Mouse (Mus musculus): ENCODE results near the gene Strn. TPM values are rescaled to one million over a fixed set of nuclear protein-coding genes. Genes with fewer than 3 reads are reported as not detected.

Strn gene
- polyA plus RNA-seq (2015; fragmentation: Illumina TruSeq; extraction: RNeasy Lipid Tissue Mini Kit (QIAGEN cat#74804); ENCODE audit: insufficient read depth, low replicate concordance), result 25.8 TPM

DNA sequence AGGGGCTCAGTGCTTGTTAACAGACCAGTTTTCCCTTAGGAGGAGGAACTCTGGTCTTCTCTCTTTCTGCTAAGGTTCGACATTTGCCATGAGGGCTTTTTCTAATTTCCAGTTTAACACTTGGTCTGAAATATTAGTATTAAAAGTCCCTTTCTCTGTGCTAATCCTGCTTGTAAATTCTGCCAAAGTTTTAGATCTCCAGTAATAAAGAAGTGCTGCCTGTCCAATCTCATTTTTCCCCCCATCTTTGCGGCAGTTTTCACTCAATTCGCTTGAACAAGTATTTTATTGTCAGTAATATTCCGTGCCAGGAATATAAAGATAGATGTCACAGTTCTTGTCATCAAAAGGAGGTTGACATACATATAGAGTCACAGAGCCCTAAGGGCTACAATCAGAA is at the start of gene Strn:
TSS of gene Strn (minus strand) at position 101 of the 400 bp plus-strand sequence.

Other genes with a start within 250 kb of the Strn start
- gene Vit, start 229.1 kb downstream of the Strn start, polyA plus RNA-seq (2015; fragmentation: Illumina TruSeq; extraction: RNeasy Lipid Tissue Mini Kit (QIAGEN cat#74804); ENCODE audit: insufficient read depth, low replicate concordance), result 0.11 TPM
- 24.0 TPM for gene Heatr5b, start 98.2 kb upstream of the Strn start, polyA plus RNA-seq (2015; fragmentation: Illumina TruSeq; extraction: RNeasy Lipid Tissue Mini Kit (QIAGEN cat#74804); ENCODE audit: insufficient read depth, low replicate concordance)
- 63.4 TPM for gene Gpatch11, start 98.4 kb upstream of the Strn start, polyA plus RNA-seq (2015; fragmentation: Illumina TruSeq; extraction: RNeasy Lipid Tissue Mini Kit (QIAGEN cat#74804); ENCODE audit: insufficient read depth, low replicate concordance)
- 42.1 TPM for gene Eif2ak2, start 145.4 kb upstream of the Strn start, polyA plus RNA-seq (2015; fragmentation: Illumina TruSeq; extraction: RNeasy Lipid Tissue Mini Kit (QIAGEN cat#74804); ENCODE audit: insufficient read depth, low replicate concordance)
- not detected for gene Sult6b1, start 169.8 kb upstream of the Strn start, polyA plus RNA-seq (2015; fragmentation: Illumina TruSeq; extraction: RNeasy Lipid Tissue Mini Kit (QIAGEN cat#74804); ENCODE audit: insufficient read depth, low replicate concordance)
- 36.9 TPM for gene Cebpzos, start 179.3 kb upstream of the Strn start, polyA plus RNA-seq (2015; fragmentation: Illumina TruSeq; extraction: RNeasy Lipid Tissue Mini Kit (QIAGEN cat#74804); ENCODE audit: insufficient read depth, low replicate concordance)
- gene Cebpz, start 199.9 kb upstream of the Strn start, polyA plus RNA-seq (2015; fragmentation: Illumina TruSeq; extraction: RNeasy Lipid Tissue Mini Kit (QIAGEN cat#74804); ENCODE audit: insufficient read depth, low replicate concordance), result 77.3 TPM
- gene Ndufaf7, start 199.9 kb upstream of the Strn start, polyA plus RNA-seq (2015; fragmentation: Illumina TruSeq; extraction: RNeasy Lipid Tissue Mini Kit (QIAGEN cat#74804); ENCODE audit: insufficient read depth, low replicate concordance), result 40.1 TPM

All from spleen, adult 10 weeks (tissue).